Mouse (Mus musculus): ENCODE measurements around the gene Armc3. TPM values are rescaled to one million over a fixed set of nuclear protein-coding genes. Genes with fewer than 3 reads are reported as not detected.

Armc3 gene
- polyA plus RNA-seq, 1 experiment = not detected

- Histone ChIP-seq H3K9ac (ENCODE audit: low read depth, poor library complexity, severe bottlenecking) (no peak overlapping the region), H3K4me1 (ENCODE audit: control insufficient read depth, insufficient read depth, low read length) (no peaks in the 10 kb centered on the region), H3K27ac (ENCODE audit: insufficient read depth, low read length) (no peak overlapping the region), H3K9me3 (replicated peaks; ENCODE audit: control insufficient read depth, insufficient read depth, low read length, poor library complexity, severe bottlenecking) (peaks cover 10% of the 10 kb centered on the region; the same call in 1 of the 2 replicates), H3K4me3 (ENCODE audit: low read depth, low read length) (no peak overlapping the region), H3K36me3 (ENCODE audit: control insufficient read depth, insufficient read depth, low read length, poor library complexity, severe bottlenecking) (no peaks in the 10 kb centered on the region), H3K27me3 (ENCODE audit: control insufficient read depth, insufficient read depth, low read length, poor library complexity, severe bottlenecking) (peaks cover 2% of the 10 kb centered on the region)
- TF ChIP-seq POLR2A (IDR thresholded peaks at IDR 0.05; ENCODE audit: insufficient read depth, low read length) = no peak
- no peak for TF ChIP-seq EP300 (IDR thresholded peaks at IDR 0.05; ENCODE audit: insufficient read depth, low read depth, low read length)
- TF ChIP-seq CTCF (IDR thresholded peaks at IDR 0.05; ENCODE audit: low read depth, low read length) = no peak
Measured at GRCm38 (mm10) chr2:19318499-19318898, 119.4 kb downstream of the Armc3 start.

GRCm38 (mm10) chr2:19319284-19319683, 120.2 kb downstream of the Armc3 start:
- no peaks in the 10 kb centered on the region for H3K36me3 ChIP-seq (ENCODE audit: control insufficient read depth, insufficient read depth, low read length, poor library complexity, severe bottlenecking)
- peaks cover 10% of the 10 kb centered on the region; the same call in 1 of the 2 replicates for H3K9me3 ChIP-seq (replicated peaks; ENCODE audit: control insufficient read depth, insufficient read depth, low read length, poor library complexity, severe bottlenecking)
- no peaks in the 10 kb centered on the region for H3K4me1 ChIP-seq (ENCODE audit: control insufficient read depth, insufficient read depth, low read length)
- TF ChIP-seq POLR2A (IDR thresholded peaks at IDR 0.05; ENCODE audit: insufficient read depth, low read length) = no peak
- no peak for TF ChIP-seq CTCF (IDR thresholded peaks at IDR 0.05; ENCODE audit: low read depth, low read length)
- TF ChIP-seq EP300 (IDR thresholded peaks at IDR 0.05; ENCODE audit: insufficient read depth, low read depth, low read length) = no peak
- peaks cover 2% of the 10 kb centered on the region for H3K27me3 ChIP-seq (ENCODE audit: control insufficient read depth, insufficient read depth, low read length, poor library complexity, severe bottlenecking)
- H3K27ac ChIP-seq (ENCODE audit: insufficient read depth, low read length) = no peak overlapping the region
- no peak overlapping the region for H3K4me3 ChIP-seq (ENCODE audit: low read depth, low read length)
- no peak overlapping the region for H3K9ac ChIP-seq (ENCODE audit: low read depth, poor library complexity, severe bottlenecking)

- Histone ChIP-seq H3K36me3 (ENCODE audit: control insufficient read depth, insufficient read depth, low read length, poor library complexity, severe bottlenecking) (no peaks in the 10 kb centered on the region), H3K9me3 (replicated peaks; ENCODE audit: control insufficient read depth, insufficient read depth, low read length, poor library complexity, severe bottlenecking) (no peaks in the 10 kb centered on the region; the same call in 1 of the 2 replicates), H3K4me3 (ENCODE audit: low read depth, low read length) (no peak overlapping the region), H3K27me3 (ENCODE audit: control insufficient read depth, insufficient read depth, low read length, poor library complexity, severe bottlenecking) (no peaks in the 10 kb centered on the region), H3K27ac (ENCODE audit: insufficient read depth, low read length) (no peak overlapping the region), H3K9ac (ENCODE audit: low read depth, poor library complexity, severe bottlenecking) (no peak overlapping the region), H3K4me1 (ENCODE audit: control insufficient read depth, insufficient read depth, low read length) (no peaks in the 10 kb centered on the region)
- TF ChIP-seq EP300 (IDR thresholded peaks at IDR 0.05; ENCODE audit: insufficient read depth, low read depth, low read length) = no peak
- TF ChIP-seq POLR2A (IDR thresholded peaks at IDR 0.05; ENCODE audit: insufficient read depth, low read length) = no peak
- no peak for TF ChIP-seq CTCF (IDR thresholded peaks at IDR 0.05; ENCODE audit: low read depth, low read length)
Measured at GRCm38 (mm10) chr2:19322448-19322847, 123.3 kb downstream of the Armc3 start.

GRCm38 (mm10) chr2:19326376-19326775, 127.3 kb downstream of the Armc3 start:
- Histone ChIP-seq H3K4me1 (ENCODE audit: control insufficient read depth, insufficient read depth, low read length) (no peaks in the 10 kb centered on the region), H3K9ac (ENCODE audit: low read depth, poor library complexity, severe bottlenecking) (no peak overlapping the region), H3K27me3 (ENCODE audit: control insufficient read depth, insufficient read depth, low read length, poor library complexity, severe bottlenecking) (no peaks in the 10 kb centered on the region), H3K27ac (ENCODE audit: insufficient read depth, low read length) (no peak overlapping the region), H3K9me3 (replicated peaks; ENCODE audit: control insufficient read depth, insufficient read depth, low read length, poor library complexity, severe bottlenecking) (no peaks in the 10 kb centered on the region; the same call in 1 of the 2 replicates), H3K4me3 (ENCODE audit: low read depth, low read length) (no peak overlapping the region), H3K36me3 (ENCODE audit: control insufficient read depth, insufficient read depth, low read length, poor library complexity, severe bottlenecking) (no peaks in the 10 kb centered on the region)
- TF ChIP-seq CTCF (IDR thresholded peaks at IDR 0.05; ENCODE audit: low read depth, low read length) (no peak), EP300 (IDR thresholded peaks at IDR 0.05; ENCODE audit: insufficient read depth, low read depth, low read length) (no peak), POLR2A (IDR thresholded peaks at IDR 0.05; ENCODE audit: insufficient read depth, low read length) (no peak)

GRCm38 (mm10) chr2:19327811-19328210, 128.7 kb downstream of the Armc3 start:
- Histone ChIP-seq H3K9me3 (replicated peaks; ENCODE audit: control insufficient read depth, insufficient read depth, low read length, poor library complexity, severe bottlenecking) (no peaks in the 10 kb centered on the region; the same call in 1 of the 2 replicates), H3K27me3 (ENCODE audit: control insufficient read depth, insufficient read depth, low read length, poor library complexity, severe bottlenecking) (no peaks in the 10 kb centered on the region), H3K36me3 (ENCODE audit: control insufficient read depth, insufficient read depth, low read length, poor library complexity, severe bottlenecking) (no peaks in the 10 kb centered on the region), H3K9ac (ENCODE audit: low read depth, poor library complexity, severe bottlenecking) (no peak overlapping the region), H3K4me1 (ENCODE audit: control insufficient read depth, insufficient read depth, low read length) (no peaks in the 10 kb centered on the region), H3K4me3 (ENCODE audit: low read depth, low read length) (no peak overlapping the region), H3K27ac (ENCODE audit: insufficient read depth, low read length) (no peak overlapping the region)
- TF ChIP-seq POLR2A (IDR thresholded peaks at IDR 0.05; ENCODE audit: insufficient read depth, low read length) (no peak), EP300 (IDR thresholded peaks at IDR 0.05; ENCODE audit: insufficient read depth, low read depth, low read length) (no peak), CTCF (IDR thresholded peaks at IDR 0.05; ENCODE audit: low read depth, low read length) (no peak)

- Histone ChIP-seq H3K4me3 (ENCODE audit: low read depth, low read length) (no peak overlapping the region), H3K27ac (ENCODE audit: insufficient read depth, low read length) (no peak overlapping the region), H3K36me3 (ENCODE audit: control insufficient read depth, insufficient read depth, low read length, poor library complexity, severe bottlenecking) (no peaks in the 10 kb centered on the region), H3K9me3 (replicated peaks; ENCODE audit: control insufficient read depth, insufficient read depth, low read length, poor library complexity, severe bottlenecking) (no peaks in the 10 kb centered on the region), H3K4me1 (ENCODE audit: control insufficient read depth, insufficient read depth, low read length) (no peaks in the 10 kb centered on the region), H3K27me3 (ENCODE audit: control insufficient read depth, insufficient read depth, low read length, poor library complexity, severe bottlenecking) (no peaks in the 10 kb centered on the region), H3K9ac (ENCODE audit: low read depth, poor library complexity, severe bottlenecking) (no peak overlapping the region)
- TF ChIP-seq POLR2A (IDR thresholded peaks at IDR 0.05; ENCODE audit: insufficient read depth, low read length) (no peak), EP300 (IDR thresholded peaks at IDR 0.05; ENCODE audit: insufficient read depth, low read depth, low read length) (no peak), CTCF (IDR thresholded peaks at IDR 0.05; ENCODE audit: low read depth, low read length) (no peak)
Measured at GRCm38 (mm10) chr2:19343901-19344635, 145.0 kb downstream of the Armc3 start.
